Mouse (Mus musculus): ENCODE data around the gene Tmem132c. TPM values are rescaled to one million over a fixed set of nuclear protein-coding genes. Genes with fewer than 3 reads are reported as not detected.

Gene Tmem132c
- total RNA-seq, 2 experiments from 2014 or later = 5.3 to 7.4 TPM

GRCm38 (mm10) chr5:127405391-127406000, 163.9 kb downstream of the Tmem132c start:
- peak; percentile 21 to 27 for DNase-seq (ENCODE audit: low spot score in 2 of 2)

GRCm38 (mm10) chr5:127406014-127406655, 164.5 kb downstream of the Tmem132c start:
- no peak for DNase-seq (ENCODE audit: low spot score in 2 of 2)

- peak in 1 of 2 experiments; percentile 24 for DNase-seq (ENCODE audit: low spot score in 2 of 2)
Observed at GRCm38 (mm10) chr5:127416536-127416935, 174.9 kb downstream of the Tmem132c start.

- no peak for DNase-seq (ENCODE audit: low spot score in 2 of 2)
Observed at GRCm38 (mm10) chr5:127423936-127424335, 182.3 kb downstream of the Tmem132c start.

GRCm38 (mm10) chr5:127429124-127429523, 187.5 kb downstream of the Tmem132c start:
- no peak for DNase-seq (ENCODE audit: low spot score in 2 of 2)

- no peak for DNase-seq (ENCODE audit: low spot score in 2 of 2)
Observed at GRCm38 (mm10) chr5:127431561-127431960, 190.0 kb downstream of the Tmem132c start.

- no peak for DNase-seq (ENCODE audit: low spot score in 2 of 2)
Observed at GRCm38 (mm10) chr5:127436836-127437235, 195.2 kb downstream of the Tmem132c start.

GRCm38 (mm10) chr5:127438639-127439038, 197.0 kb downstream of the Tmem132c start:
- DNase-seq (ENCODE audit: low spot score in 2 of 2) = no peak

- no peak for DNase-seq (ENCODE audit: low spot score in 2 of 2)
Observed at GRCm38 (mm10) chr5:127441963-127442362, 200.4 kb downstream of the Tmem132c start.

- DNase-seq (ENCODE audit: low spot score in 2 of 2) = peak in 1 of 2 experiments; percentile 12
Observed at GRCm38 (mm10) chr5:127453580-127453979, 212.0 kb downstream of the Tmem132c start.

GRCm38 (mm10) chr5:127454068-127454467, 212.5 kb downstream of the Tmem132c start:
- DNase-seq (ENCODE audit: low spot score in 2 of 2) = no peak

GRCm38 (mm10) chr5:127456076-127456475, 214.5 kb downstream of the Tmem132c start:
- DNase-seq (ENCODE audit: low spot score in 2 of 2) = no peak

- no peak for DNase-seq (ENCODE audit: low spot score in 2 of 2)
Observed at GRCm38 (mm10) chr5:127468151-127468550, 226.5 kb downstream of the Tmem132c start.

- DNase-seq (ENCODE audit: low spot score in 2 of 2) = no peak
Observed at GRCm38 (mm10) chr5:127470351-127470750, 228.7 kb downstream of the Tmem132c start.

- DNase-seq (ENCODE audit: low spot score in 2 of 2) = no peak
Observed at GRCm38 (mm10) chr5:127471902-127472301, 230.3 kb downstream of the Tmem132c start.

GRCm38 (mm10) chr5:127473706-127474105, 232.1 kb downstream of the Tmem132c start:
- DNase-seq (ENCODE audit: low spot score in 2 of 2) = no peak

- DNase-seq (ENCODE audit: low spot score in 2 of 2) = no peak
Observed at GRCm38 (mm10) chr5:127474856-127475255, 233.2 kb downstream of the Tmem132c start.

GRCm38 (mm10) chr5:127477790-127478189, 236.2 kb downstream of the Tmem132c start:
- DNase-seq (ENCODE audit: low spot score in 2 of 2) = no peak

- DNase-seq (ENCODE audit: low spot score in 2 of 2) = no peak
Observed at GRCm38 (mm10) chr5:127478322-127478721, 236.7 kb downstream of the Tmem132c start.

- DNase-seq (ENCODE audit: low spot score in 2 of 2) = peak in 1 of 2 experiments; percentile 36
Observed at GRCm38 (mm10) chr5:127480931-127481330, 239.3 kb downstream of the Tmem132c start.

GRCm38 (mm10) chr5:127481416-127481815, 239.8 kb downstream of the Tmem132c start:
- peak; percentile 50 to 62 for DNase-seq (ENCODE audit: low spot score in 2 of 2)

- DNase-seq (ENCODE audit: low spot score in 2 of 2) = no peak
Observed at GRCm38 (mm10) chr5:127482342-127482741, 240.7 kb downstream of the Tmem132c start.
